Mouse (Mus musculus) midbrain, embryonic 14.5 days (tissue): ENCODE results near the gene Lmln. TPM values are rescaled to one million over a fixed set of nuclear protein-coding genes. Genes with fewer than 3 reads are reported as not detected.
"Not testable (repeated sequence)": the region's sequence is repeated elsewhere in the genome, so short reads cannot be mapped to it uniquely, and the experiment has no call there.

Source experiments
- ATAC-seq: fragments of 200-750 bp; cut with Nextera tagmentation; 2 replicates; pipeline ENCODE4 v1.8.0; 2017; ENCODE audit warnings: moderate number of reproducible peaks, moderate library complexity; ENCODE audit not compliant: low FRiP score, low TSS enrichment
- DNase-seq: peaks from one replicate; pipeline ENCODE4 v3.0.0-alpha.2; 2015
- H3K27ac ChIP-seq: fragments of 300-500 bp; sonication (generic); replicated peaks from 2 replicates; pipeline ENCODE4 v1.5.1; 2014; ENCODE audit warnings: mild to moderate bottlenecking, low read depth, low read length, moderate library complexity
- H3K27me3 ChIP-seq: fragments of 300-500 bp; sonication (generic); 2 replicates; pipeline ENCODE4 v1.6.1; 2014; ENCODE audit warnings: low read length, control low read depth, mixed read lengths; ENCODE audit not compliant: control insufficient read depth, insufficient read depth
- H3K36me3 ChIP-seq: fragments of 300-500 bp; sonication (generic); 2 replicates; pipeline ENCODE4 v1.6.1; 2014; ENCODE audit warnings: low read length, control low read depth; ENCODE audit not compliant: control insufficient read depth, insufficient read depth
- H3K4me1 ChIP-seq: fragments of 300-500 bp; sonication (generic); 2 replicates; pipeline ENCODE4 v1.6.1; 2014; ENCODE audit warnings: mild to moderate bottlenecking, antibody characterized with exemption, low read length, control low read depth; ENCODE audit not compliant: control insufficient read depth, insufficient read depth
- H3K4me2 ChIP-seq: fragments of 300-500 bp; sonication (generic); 2 replicates; pipeline ENCODE4 v1.6.1; 2014; ENCODE audit warnings: mild to moderate bottlenecking, low read length, moderate library complexity
- H3K4me3 ChIP-seq: fragments of 300-500 bp; sonication (generic); replicated peaks from 2 replicates; pipeline ENCODE4 v1.5.1; 2014; ENCODE audit warnings: low read depth, low read length
- H3K9ac ChIP-seq: fragments of 300-500 bp; sonication (generic); replicated peaks from 2 replicates; pipeline ENCODE4 v1.6.1; 2014; ENCODE audit warnings: mild to moderate bottlenecking, low read length, moderate library complexity
- H3K9me3 ChIP-seq: fragments of 300-500 bp; sonication (generic); 2 replicates; pipeline ENCODE4 v1.6.1; 2016; ENCODE audit warnings: low read length, control low read depth, mixed read lengths; ENCODE audit not compliant: control insufficient read depth
- WGBS: fragments of 180-500 bp; shearing (Covaris S2); extraction: QIAGEN DNeasy Blood & Tissue Kit; methylation state at CpG from one replicate; pipeline ENCODE4 v1.1.7; 2014; 5-methylcytosine and 5-hydroxymethylcytosine counted together
- microRNA counts: library from miRNA; unstranded; fragments of <30 nt; microRNA quantifications from one replicate; lab custom pipeline; 2016
- microRNA-seq: library from miRNA; unstranded; fragments of <30 nt; microRNA quantifications from one replicate; pipeline ENCODE4, GENCODE M21; 2016
- polyA plus RNA-seq: library from polyadenylated mRNA; unstranded; fragments of >200 nt; fragmentation: Nextera tagmentation; extraction: Ambion mirVana; gene quantifications from 2 replicates; pipeline ENCODE4 v1.2.1, GENCODE M21; 2014

The Lmln gene
- polyA plus RNA-seq, 1 experiment from 2014 or later = 3.2 TPM

DNA sequence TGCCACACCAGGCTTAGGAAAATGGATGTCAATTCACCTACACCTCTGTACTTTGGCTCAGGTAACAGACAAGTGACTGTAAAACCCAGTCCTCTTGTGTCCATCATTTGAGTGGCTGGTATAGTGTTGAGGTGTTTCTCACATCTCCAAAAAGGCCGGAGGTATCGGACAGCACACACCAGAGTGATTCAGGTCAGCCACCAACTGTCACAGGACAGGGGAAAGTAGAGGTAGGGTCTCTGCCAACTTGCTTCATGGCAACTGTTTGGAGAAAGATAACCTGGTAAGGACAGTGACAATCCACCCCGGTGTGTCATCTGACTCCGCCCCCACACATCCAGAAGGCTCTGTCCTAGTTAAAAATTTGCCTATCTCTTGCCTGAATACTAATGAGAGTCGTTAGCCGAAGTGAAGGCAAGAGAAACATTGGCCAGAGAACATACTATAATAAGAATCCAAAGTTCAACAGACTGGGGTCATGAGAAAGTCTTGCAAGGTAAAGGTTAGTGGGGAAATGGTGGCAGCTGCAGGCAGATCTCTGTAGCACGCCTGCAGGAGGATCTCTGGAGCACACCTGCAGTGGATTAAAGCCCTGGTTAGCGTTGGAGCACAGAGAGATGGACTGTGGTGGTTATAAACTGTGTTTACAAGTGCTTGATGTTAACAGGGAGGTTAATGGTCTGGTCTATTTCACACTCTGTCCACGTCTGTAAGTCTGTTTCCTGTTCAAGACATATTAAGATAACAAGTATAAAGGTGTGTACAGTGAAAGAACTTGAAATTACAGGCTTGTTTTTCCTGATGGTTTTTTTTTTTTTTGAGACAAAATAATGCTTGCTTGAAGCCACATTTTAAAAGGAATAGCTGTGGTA is 108.6 kb downstream of the Lmln start:
- no peak overlapping the region for H3K4me2 ChIP-seq
- WGBS = 83% methylated on average over 9 of the region's 9 CpGs
- H3K27me3 ChIP-seq = no peaks in the 10 kb centered on the region
- no peak for DNase-seq
- no peak overlapping the region for H3K4me3 ChIP-seq
- H3K36me3 ChIP-seq = no peaks in the 10 kb centered on the region
- ATAC-seq = no peak
- no peaks in the 10 kb centered on the region for H3K9me3 ChIP-seq
- H3K4me1 ChIP-seq = no peaks in the 10 kb centered on the region
- H3K27ac ChIP-seq = no peak overlapping the region
- no peak overlapping the region for H3K9ac ChIP-seq

DNA sequence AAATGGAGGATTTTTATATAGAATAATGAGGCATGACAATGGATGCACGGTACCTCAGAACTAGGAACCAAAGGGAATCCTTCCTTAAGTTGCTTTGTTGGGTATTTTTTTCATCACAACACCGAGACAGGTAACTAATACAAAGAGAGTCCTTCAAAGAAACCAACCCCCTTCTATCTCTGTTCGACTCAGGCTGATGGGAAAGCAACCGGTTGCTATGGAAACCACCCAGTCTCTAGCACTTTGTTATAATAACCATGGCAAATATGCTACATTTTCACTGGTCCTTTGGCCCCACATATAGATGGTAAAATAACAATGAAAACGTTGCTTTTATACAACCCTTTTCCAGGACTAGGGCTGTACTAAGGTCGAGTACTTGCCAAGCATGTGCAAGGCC is 109.5 kb downstream of the Lmln start:
- Histone ChIP-seq H3K36me3 (no peaks in the 10 kb centered on the region), H3K9me3 (no peaks in the 10 kb centered on the region), H3K27me3 (no peaks in the 10 kb centered on the region), H3K4me2 (no peak overlapping the region), H3K4me1 (no peaks in the 10 kb centered on the region), H3K4me3 (no peak overlapping the region), H3K27ac (no peak overlapping the region), H3K9ac (no peak overlapping the region)
- ATAC-seq (no peak), DNase-seq (peak; percentile 71)
- 60% methylated on average over 6 of the region's 6 CpGs for WGBS

DNA sequence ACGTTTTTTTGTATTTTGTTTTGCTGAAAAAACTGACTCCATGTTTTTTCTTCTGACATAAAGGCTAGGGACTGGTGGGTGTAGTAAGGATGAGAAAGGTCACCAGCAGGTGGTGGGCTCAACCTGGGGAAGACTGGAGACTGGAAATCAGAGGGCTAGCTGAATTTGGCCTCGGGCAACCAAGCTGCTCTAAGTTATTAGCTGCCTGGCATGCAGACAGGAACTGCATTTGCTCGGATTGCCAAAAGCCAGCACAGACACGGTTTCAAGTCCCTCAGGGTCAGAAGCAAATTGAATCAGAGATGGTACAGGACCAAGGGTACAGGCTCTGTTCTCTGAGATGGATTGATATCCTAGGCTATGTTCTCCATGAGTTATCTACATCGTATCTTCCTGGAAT is 110.8 kb downstream of the Lmln start:
- no peak for ATAC-seq
- Histone ChIP-seq H3K9ac (no peak overlapping the region), H3K27ac (no peak overlapping the region), H3K27me3 (no peaks in the 10 kb centered on the region), H3K4me2 (no peak overlapping the region), H3K4me3 (no peak overlapping the region), H3K9me3 (no peaks in the 10 kb centered on the region), H3K36me3 (no peaks in the 10 kb centered on the region), H3K4me1 (no peaks in the 10 kb centered on the region)
- 69% methylated on average over 5 of the region's 5 CpGs for WGBS
- DNase-seq = peak; percentile 32

DNA sequence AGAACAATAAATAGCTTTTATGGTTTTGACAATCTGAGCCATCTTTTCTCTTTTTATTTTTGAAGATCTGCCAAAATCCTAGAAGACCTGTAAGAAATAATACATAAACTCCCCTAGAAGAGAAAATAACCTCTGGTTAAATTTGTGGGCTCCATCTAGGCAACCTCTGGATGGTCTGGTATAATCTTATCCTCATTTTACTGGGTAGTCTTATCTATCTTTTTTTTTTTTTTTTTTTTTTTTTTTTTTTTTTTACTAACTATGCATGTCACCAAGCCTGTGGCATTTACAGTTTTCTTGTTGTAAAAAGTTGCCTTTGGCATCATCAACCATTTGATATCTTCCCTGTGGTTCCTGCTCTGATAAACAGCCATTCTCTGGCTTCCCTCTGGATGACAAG is 112.4 kb downstream of the Lmln start:
- H3K9ac ChIP-seq = no peak overlapping the region
- no peaks in the 10 kb centered on the region for H3K36me3 ChIP-seq
- ATAC-seq = no peak
- no peak for DNase-seq
- no peaks in the 10 kb centered on the region for H3K27me3 ChIP-seq
- no peaks in the 10 kb centered on the region for H3K4me1 ChIP-seq
- H3K4me3 ChIP-seq = no peak overlapping the region
- H3K9me3 ChIP-seq = no peaks in the 10 kb centered on the region
- no peak overlapping the region for H3K4me2 ChIP-seq
- no peak overlapping the region for H3K27ac ChIP-seq

DNA sequence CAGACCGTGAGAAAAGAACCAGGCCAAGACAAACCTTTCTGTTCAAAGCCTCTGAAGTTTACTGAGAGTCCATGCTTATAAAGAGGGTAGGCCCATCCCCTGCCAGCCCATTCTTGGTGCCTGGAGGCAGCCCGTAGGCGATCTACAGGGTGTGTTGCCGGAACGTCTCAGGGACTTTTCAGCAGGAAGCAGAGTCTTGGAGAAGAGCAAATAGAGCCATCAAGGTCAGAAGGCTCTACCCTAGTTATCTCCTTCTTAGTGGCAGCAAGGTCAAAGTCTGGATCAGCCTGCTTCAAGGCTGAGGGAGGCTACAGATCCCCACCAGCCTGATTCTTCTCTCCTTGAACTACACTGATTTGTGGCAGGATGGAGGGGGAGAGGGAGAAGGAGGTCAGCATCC is 114.5 kb downstream of the Lmln start:
- DNase-seq, ATAC-seq: not testable (repeated sequence)
- WGBS = 82% methylated on average over 5 of the region's 5 CpGs

More for the DNA sequence above, 114.5 kb downstream of the Lmln start:
- not testable (repeated sequence) for H3K4me2 ChIP-seq, H3K9ac ChIP-seq, H3K27me3 ChIP-seq, H3K4me1 ChIP-seq, H3K27ac ChIP-seq, H3K9me3 ChIP-seq, H3K36me3 ChIP-seq, H3K4me3 ChIP-seq

MicroRNAs encoded within 50 kb of the gene (microRNA counts, 519-probe panel; counts per million panel counts)
- not detected for microRNA mmu-miR-1947 (lab: Ali Mortazavi, UCI)

Small RNA genes lying within 50 kb of the gene (microRNA-seq; reads per million reads assigned to microRNA genes)
- gene Gm22231 (not detected), gene Mir1947 (8.7 reads per million, percentile 33 among the genes with 10 or more reads in this experiment)

Other genes with a start within 250 kb of the Lmln start
- 167 and 171 TPM in 2 replicates for gene Fyttd1, start 185.0 kb upstream of the Lmln start, polyA plus RNA-seq
- 30.0 TPM in 2 replicates for gene Rubcn, start 184.8 kb upstream of the Lmln start, polyA plus RNA-seq
- gene Lrch3, start 148.4 kb upstream of the Lmln start, polyA plus RNA-seq = 35.2 and 51.7 TPM in 2 replicates
- gene Iqcg, start 6.3 kb upstream of the Lmln start, polyA plus RNA-seq = 4.7 and 6.2 TPM in 2 replicates
- 477 and 558 TPM in 2 replicates for gene Rpl35a, start 6.1 kb upstream of the Lmln start, polyA plus RNA-seq
- 16.4 and 21.5 TPM in 2 replicates for gene Osbpl11, start 122.5 kb downstream of the Lmln start, polyA plus RNA-seq
- gene Snx4, start 188.9 kb downstream of the Lmln start, polyA plus RNA-seq = 77.8 and 98.2 TPM in 2 replicates